Comparison of ENCODE assay signal across 7 mouse cellular contexts in the genomic region with DNA sequence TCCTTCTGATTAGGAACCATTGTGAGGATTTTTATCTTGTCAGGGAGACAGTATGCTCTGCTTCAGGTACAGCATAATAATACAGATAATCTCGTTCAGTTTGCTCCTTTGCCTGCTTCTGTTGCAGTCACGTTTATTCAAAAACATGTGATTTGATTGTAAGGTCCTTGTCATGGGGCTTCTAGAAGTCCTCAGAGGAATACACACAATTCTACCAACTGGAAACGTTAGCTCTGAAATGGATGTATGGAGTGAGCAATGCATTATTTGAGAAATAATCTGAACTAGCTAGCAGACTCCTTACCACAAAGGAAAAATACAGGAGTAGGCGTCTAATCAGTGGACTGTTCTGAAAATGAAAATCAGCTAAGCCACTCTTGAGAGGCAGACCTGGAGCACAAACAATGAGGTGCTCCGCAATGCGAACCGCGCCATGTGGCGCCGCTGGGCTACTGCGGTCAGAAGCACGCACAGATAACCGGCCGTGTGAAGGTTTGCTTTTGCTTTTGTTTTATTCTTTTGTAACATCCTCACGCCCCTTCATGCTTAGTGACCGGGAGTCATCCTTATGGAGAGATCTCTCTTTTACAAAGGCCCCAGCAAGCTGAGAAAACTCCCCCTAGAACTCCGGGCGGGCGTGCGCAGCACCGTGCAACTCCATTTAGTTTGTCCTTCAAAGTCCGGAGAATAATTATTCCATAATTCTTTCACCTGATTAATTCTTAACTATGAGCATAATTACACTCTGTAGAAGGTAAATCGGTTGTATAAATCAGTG.
DNase-seq lines count a peak whose midpoint lies in the region; ATAC-seq and TF ChIP-seq lines count a peak whose summit lies in the region.

No protein-coding gene starts in this region.

- no peaks in the 10 kb centered on the region; the same call in 1 of the 2 replicates for H3K4me1 ChIP-seq in testis, adult 2 months (ENCODE audit: control insufficient read depth, insufficient read depth, low read length)
- no peaks in the 10 kb centered on the region for H3K4me1 ChIP-seq in embryonic facial prominence, embryonic 10.5 days
- H3K4me1 ChIP-seq in hindbrain, embryonic 14.5 days (replicated peaks; ENCODE audit: control insufficient read depth, insufficient read depth, low read length) = no peaks in the 10 kb centered on the region
- H3K4me1 ChIP-seq in limb, embryonic 13.5 days = no peaks in the 10 kb centered on the region

- peak; percentile 85 for ATAC-seq in hindbrain, embryonic 14.5 days (ENCODE audit: low FRiP score)
- peak; percentile 76; the same call in 1 of the 2 replicates for ATAC-seq in limb, embryonic 13.5 days (ENCODE audit: low FRiP score, low read depth)

- H3K36me3 ChIP-seq in testis, adult 2 months (ENCODE audit: control insufficient read depth, insufficient read depth, low read length) = no peaks in the 10 kb centered on the region
- no peaks in the 10 kb centered on the region for H3K36me3 ChIP-seq in embryonic facial prominence, embryonic 10.5 days (replicated peaks)
- H3K36me3 ChIP-seq in hindbrain, embryonic 14.5 days (replicated peaks; ENCODE audit: control insufficient read depth, insufficient read depth) = no peaks in the 10 kb centered on the region
- H3K36me3 ChIP-seq in limb, embryonic 13.5 days = no peaks in the 10 kb centered on the region

- WGBS in embryonic facial prominence, embryonic 10.5 days = 8% methylated on average over 23 of the region's 23 CpGs
- WGBS in hindbrain, embryonic 14.5 days = 2% methylated on average over 23 of the region's 23 CpGs
- WGBS in limb, embryonic 13.5 days = 6% methylated on average over 23 of the region's 23 CpGs

- TF ChIP-seq POLR2A in testis, adult 2 months (IDR thresholded peaks at IDR 0.05; ENCODE audit: control insufficient read depth, low read depth, low read length) = no peak

- H3K9ac ChIP-seq in hindbrain, embryonic 14.5 days = peak overlapping the region; percentile 81
- peak overlapping the region; percentile 61 for H3K9ac ChIP-seq in limb, embryonic 13.5 days

- no peak for DNase-seq in testis, postnatal 14 days (ENCODE audit: low spot score)
- DNase-seq in embryonic facial prominence, embryonic 10.5 days (ENCODE audit: low spot score) = peak; percentile 65
- peak; percentile 77 for DNase-seq in hindbrain, embryonic 14.5 days (ENCODE audit: low spot score)
- peak; percentile 40 to 63 for DNase-seq in right cerebral cortex, adult 2 months (ENCODE audit: low spot score in 2 of 2)
- no peak for DNase-seq in ovary, adult 18-20 months (ENCODE audit: low spot score)

- H3K4me3 ChIP-seq in testis, adult 2 months (ENCODE audit: control insufficient read depth, low read depth, low read length) = peak overlapping the region; percentile 28; the same call in 1 of the 2 replicates
- peak overlapping the region; percentile 64 for H3K4me3 ChIP-seq in embryonic facial prominence, embryonic 10.5 days
- H3K4me3 ChIP-seq in hindbrain, embryonic 14.5 days (replicated peaks; ENCODE audit: low read length) = peak overlapping the region; percentile 45
- peak overlapping the region; percentile 50 for H3K4me3 ChIP-seq in limb, embryonic 13.5 days

- peak overlapping the region; percentile 70 for H3K4me2 ChIP-seq in hindbrain, embryonic 14.5 days (replicated peaks)
- peak overlapping the region; percentile 84 for H3K4me2 ChIP-seq in limb, embryonic 13.5 days (replicated peaks)

- H3K27me3 ChIP-seq in testis, adult 2 months (ENCODE audit: control insufficient read depth, insufficient read depth, low read length) = no peaks in the 10 kb centered on the region
- peaks cover 15% of the 10 kb centered on the region for H3K27me3 ChIP-seq in embryonic facial prominence, embryonic 10.5 days (replicated peaks; ENCODE audit: low read depth, poor library complexity, severe bottlenecking)
- no peaks in the 10 kb centered on the region for H3K27me3 ChIP-seq in hindbrain, embryonic 14.5 days (ENCODE audit: control insufficient read depth, insufficient read depth, low read length)
- peaks cover 16% of the 10 kb centered on the region; the same call in 1 of the 2 replicates for H3K27me3 ChIP-seq in limb, embryonic 13.5 days

- no peaks in the 10 kb centered on the region for H3K9me3 ChIP-seq in embryonic facial prominence, embryonic 10.5 days
- H3K9me3 ChIP-seq in hindbrain, embryonic 14.5 days (ENCODE audit: control insufficient read depth, low read length) = no peaks in the 10 kb centered on the region
- H3K9me3 ChIP-seq in limb, embryonic 13.5 days = no peaks in the 10 kb centered on the region

- H3K27ac ChIP-seq in testis, adult 2 months (ENCODE audit: control insufficient read depth, insufficient read depth, low read depth, low read length) = no peak overlapping the region
- H3K27ac ChIP-seq in embryonic facial prominence, embryonic 10.5 days (replicated peaks) = peak overlapping the region; percentile 79
- peak overlapping the region; percentile 81 for H3K27ac ChIP-seq in hindbrain, embryonic 14.5 days
- H3K27ac ChIP-seq in limb, embryonic 13.5 days = no peak overlapping the region

- no peak for TF ChIP-seq CTCF in testis, adult 2 months (IDR thresholded peaks at IDR 0.05; ENCODE audit: control insufficient read depth, insufficient read depth, insufficient replicate concordance, low read depth, low read length)

Comparison
In these comparisons a context has a peak if more than half of its experiments do, and no peak if none do; other contexts are left out.
1. H3K27ac ChIP-seq: peak in embryonic facial prominence, embryonic 10.5 days (single experiment) and hindbrain, embryonic 14.5 days (single experiment); none in testis, adult 2 months (single experiment) and limb, embryonic 13.5 days (single experiment).
2. DNase-seq: peak in embryonic facial prominence, embryonic 10.5 days (single experiment), hindbrain, embryonic 14.5 days (single experiment) and right cerebral cortex, adult 2 months (2 of 2); none in testis, postnatal 14 days (single experiment) and ovary, adult 18-20 months (single experiment).
3. Peak in every context shown above with its lines, with median percentiles within 50 percentile points of each other: H3K4me3 ChIP-seq.